Mouse (Mus musculus) brain, embryonic 14.5 days (tissue): ENCODE data around the gene Gm15140.
"Not testable (repeated sequence)": the region's sequence is repeated elsewhere in the genome, so short reads cannot be mapped to it uniquely, and the experiment has no call there.

Source experiments
- CTCF ChIP-seq: fragments of 200-500 bp; IDR thresholded peaks from 2 replicates; pipeline ENCODE4 v1.5.1; 2012; ENCODE audit warnings: inconsistent platforms, mild to moderate bottlenecking, moderate library complexity, borderline replicate concordance; ENCODE audit not compliant: insufficient read depth, insufficient read length; ENCODE audit errors: extremely low read depth
- POLR2A ChIP-seq: fragments of 200-500 bp; IDR thresholded peaks from 2 replicates; pipeline ENCODE4 v1.6.1; 2012; ENCODE audit warnings: mild to moderate bottlenecking, inconsistent platforms, borderline replicate concordance; ENCODE audit not compliant: poor library complexity, insufficient read depth, insufficient read length, severe bottlenecking; ENCODE audit errors: extremely low read depth

- TF ChIP-seq POLR2A, CTCF: not testable (repeated sequence)
Observed at GRCm38 (mm10) chrX:154120585-154120984, at the start of gene Gm15140.
